Mouse (Mus musculus) small intestine, adult 10 weeks (tissue): ENCODE measurements around the gene Kcnc3. TPM values are rescaled to one million over a fixed set of nuclear protein-coding genes. Genes with fewer than 3 reads are reported as not detected.

ENCODE experiments used
- polyA plus RNA-seq: library from polyadenylated mRNA; stranded (reverse); fragments of 350-450 nt; fragmentation: Illumina TruSeq; extraction: RNeasy Lipid Tissue Mini Kit (QIAGEN cat#74804); gene quantifications from one replicate; pipeline ENCODE4 v1.2.3, GENCODE M21; 2014; ENCODE audit warnings: low replicate concordance

Kcnc3 gene
- 0.33 TPM for polyA plus RNA-seq

DNA sequence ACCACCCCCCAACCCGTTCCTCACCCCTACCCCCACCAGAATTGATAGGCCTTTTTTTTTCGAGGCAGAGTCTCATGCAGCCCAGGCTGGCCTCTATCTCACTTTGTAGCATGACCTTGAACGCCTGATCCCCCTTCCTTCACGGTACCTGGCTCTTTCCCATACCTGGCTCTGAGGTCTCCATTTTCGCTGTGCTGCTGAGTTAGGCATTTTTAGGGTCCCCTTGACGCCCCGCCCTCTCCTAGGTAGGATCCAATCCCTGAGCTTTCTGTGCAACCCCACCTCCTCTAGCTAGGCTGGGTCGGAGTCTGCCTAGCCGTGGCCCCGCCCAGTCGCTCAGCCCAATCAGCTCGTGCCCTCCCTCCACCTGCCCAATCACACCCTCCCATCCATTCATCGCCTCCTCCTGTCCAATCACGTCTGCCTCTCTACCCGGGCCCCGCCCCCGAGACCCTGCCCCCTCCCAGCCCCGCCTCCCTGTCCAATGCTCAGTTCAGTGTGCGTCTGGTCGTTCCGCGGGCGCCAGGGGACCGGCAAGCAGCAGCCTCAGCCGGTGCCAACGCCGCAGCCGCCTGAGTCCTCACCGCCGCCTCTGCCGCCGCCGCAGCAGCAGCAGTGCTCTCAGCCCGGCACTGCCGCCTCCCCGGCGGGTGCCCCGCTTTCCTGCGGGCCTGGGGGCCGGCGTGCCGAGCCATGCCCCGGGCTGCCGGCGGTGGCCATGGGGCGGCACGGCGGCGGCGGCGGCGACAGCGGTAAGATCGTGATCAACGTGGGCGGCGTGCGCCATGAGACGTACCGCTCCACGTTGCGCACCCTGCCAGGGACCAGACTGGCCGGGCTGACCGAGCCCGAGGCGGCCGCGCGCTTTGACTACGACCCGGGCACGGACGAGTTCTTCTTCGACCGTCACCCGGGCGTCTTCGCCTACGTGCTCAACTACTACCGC is at the start of gene Kcnc3:
Kcnc3 (plus strand) TSS at position 263 of the 946 bp plus-strand sequence.

DNA sequence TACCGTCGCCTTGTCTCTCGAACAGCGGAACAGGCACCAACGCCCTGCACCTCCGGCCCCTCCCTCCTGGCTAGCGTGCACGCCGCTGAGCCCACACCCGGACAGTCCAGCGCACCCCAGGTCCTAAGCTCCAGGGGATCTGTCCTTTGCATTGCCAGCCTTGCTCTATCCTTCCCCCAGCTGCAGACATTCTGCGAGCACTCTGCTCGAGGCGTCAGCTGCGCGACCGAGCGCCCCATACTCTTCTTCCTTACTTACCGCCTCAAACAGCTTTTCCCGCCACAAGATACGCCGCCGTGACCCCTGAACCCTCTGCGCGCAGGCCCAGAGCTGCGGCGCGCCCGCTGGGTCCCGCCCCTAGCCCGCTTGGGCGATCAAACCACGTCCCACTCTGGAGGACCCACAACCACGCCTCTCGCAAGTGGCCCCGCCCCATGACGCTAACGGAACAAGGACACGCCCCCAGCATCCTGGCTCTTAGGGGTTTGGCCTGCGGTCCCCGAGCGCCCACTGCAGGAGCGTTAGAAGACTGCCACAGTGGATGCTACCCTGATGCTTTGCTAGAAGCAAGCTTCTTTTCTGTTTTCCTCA is 41.9 kb upstream of the Kcnc3 start, which contains the start of gene Pold1:
Pold1 (minus strand) TSS at position 353 of the 591 bp plus-strand sequence.

DNA sequence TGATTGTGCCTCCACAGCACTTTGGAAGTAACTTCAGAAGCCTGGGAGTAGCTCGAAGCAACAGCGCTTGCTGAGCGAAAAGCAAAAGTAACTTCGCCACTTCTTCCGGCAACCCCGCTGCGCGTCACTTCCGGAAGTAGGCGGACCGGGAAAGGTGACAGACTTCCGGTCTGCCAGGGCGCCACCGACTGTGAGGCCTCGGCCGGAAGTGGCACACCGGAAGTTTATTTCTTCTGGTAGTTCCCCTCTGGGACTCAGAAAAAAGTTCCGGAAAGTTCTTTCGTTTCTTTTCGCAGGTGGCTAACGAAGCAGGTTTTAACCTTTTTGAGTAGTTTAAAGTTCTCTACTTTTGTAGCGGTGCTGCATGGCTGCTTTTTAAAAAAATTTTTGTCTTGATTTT is 36.6 kb upstream of the Kcnc3 start, which contains the start of gene Nr1h2:
Nr1h2 (minus strand) TSS at position 126 of the 400 bp plus-strand sequence.

DNA sequence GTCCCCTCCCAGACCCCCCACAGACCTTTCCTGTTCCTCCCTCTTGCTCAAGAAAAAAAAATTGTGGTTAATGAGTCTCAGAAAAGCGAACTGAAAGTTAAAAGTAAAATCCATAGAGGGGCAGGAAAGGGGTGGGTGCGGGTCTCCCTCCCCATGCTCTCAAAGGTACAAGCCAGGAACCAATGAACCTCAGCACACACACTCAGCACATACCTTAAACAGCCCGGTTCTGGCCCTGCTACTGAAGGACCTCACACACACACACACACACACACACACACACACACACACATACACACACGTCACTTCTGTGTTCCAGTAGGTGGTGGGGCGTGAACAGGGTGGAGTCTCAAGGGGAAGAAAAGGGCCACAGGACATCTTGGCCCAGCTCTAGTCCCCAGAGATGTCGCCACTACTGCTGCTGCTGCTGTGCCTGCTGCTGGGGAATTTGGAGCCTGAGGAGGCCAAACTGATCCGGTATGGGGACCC is 18.2 kb upstream of the Kcnc3 start, which contains the start of gene Napsa:
Napsa (plus strand) TSS at position 168 of the 489 bp plus-strand sequence.

Other genes starting within 250 kb of the Kcnc3 start
- gene Syt3, start 206.6 kb upstream of the Kcnc3 start, polyA plus RNA-seq: not detected
- not detected for gene 1700008O03Rik, start 204.8 kb upstream of the Kcnc3 start, polyA plus RNA-seq
- not detected for gene Lrrc4b, start 161.6 kb upstream of the Kcnc3 start, polyA plus RNA-seq
- not detected for gene Aspdh, start 125.3 kb upstream of the Kcnc3 start, polyA plus RNA-seq
- gene Josd2, start 122.7 kb upstream of the Kcnc3 start, polyA plus RNA-seq: 1.0 TPM
- 1.2 TPM for gene Emc10, start 94.1 kb upstream of the Kcnc3 start, polyA plus RNA-seq
- not detected for gene Fam71e1, start 94.1 kb upstream of the Kcnc3 start, polyA plus RNA-seq
- gene Mybpc2, start 66.0 kb upstream of the Kcnc3 start, polyA plus RNA-seq: not detected
- 0.45 TPM for gene Spib, start 58.6 kb upstream of the Kcnc3 start, polyA plus RNA-seq
- not detected for gene Pold1, start 41.8 kb upstream of the Kcnc3 start, polyA plus RNA-seq
- gene Nr1h2, start 36.7 kb upstream of the Kcnc3 start, polyA plus RNA-seq: 0.78 TPM
- gene Napsa, start 18.3 kb upstream of the Kcnc3 start, polyA plus RNA-seq: 0.67 TPM
- 0.78 TPM for gene Myh14, start 80.2 kb downstream of the Kcnc3 start, polyA plus RNA-seq
- gene Izumo2, start 118.1 kb downstream of the Kcnc3 start, polyA plus RNA-seq: not detected
- 10.2 TPM for gene Vrk3, start 157.7 kb downstream of the Kcnc3 start, polyA plus RNA-seq
- 0.45 TPM for gene Zfp473, start 160.4 kb downstream of the Kcnc3 start, polyA plus RNA-seq
- gene Nup62, start 225.4 kb downstream of the Kcnc3 start, polyA plus RNA-seq: 3.6 TPM
- gene Il4i1, start 225.7 kb downstream of the Kcnc3 start, polyA plus RNA-seq: not detected
- gene Atf5, start 226.0 kb downstream of the Kcnc3 start, polyA plus RNA-seq: 1.0 TPM